15 mouse cellular contexts compared by ENCODE assay signal in genomic region chr4:153805727-153806126, GRCm38 (mm10).
DNase-seq lines count a peak whose midpoint lies in the region; ATAC-seq and TF ChIP-seq lines count a peak whose summit lies in the region.
"Had no signal": no experiment of that assay in that cellular context is flagged by ENCODE, and none has a peak within 500 bp of the region (broad histone marks: within the 10 kb centered on the region; RNA-seq: fewer than 3 reads in every experiment).

No protein-coding gene starts in this region.

- no peak overlapping the region for H3K4me3 ChIP-seq in forebrain, embryonic 12.5 days (replicated peaks)
- H3K4me3 ChIP-seq in hindbrain, embryonic 15.5 days: no peak overlapping the region
- no peak overlapping the region for H3K4me3 ChIP-seq in midbrain, embryonic 16.5 days (ENCODE audit: low read depth, low read length)
- H3K4me3 ChIP-seq: embryonic facial prominence, embryonic 12.5 days; heart, embryonic 12.5 days; megakaryocyte, embryonic 14.5 days had no signal

- H3K4me2 ChIP-seq in forebrain, embryonic 12.5 days: peak overlapping the region; percentile 50; the same call in 1 of the 2 replicates
- H3K4me2 ChIP-seq in hindbrain, embryonic 15.5 days: peak overlapping the region; percentile 31; the same call in 1 of the 2 replicates
- H3K4me2 ChIP-seq in midbrain, embryonic 16.5 days (ENCODE audit: low read length): no peak overlapping the region
- H3K4me2 ChIP-seq: heart, embryonic 12.5 days had no signal

- ATAC-seq in forebrain, embryonic 12.5 days (ENCODE audit: low FRiP score): no peak
- no peak for ATAC-seq in hindbrain, embryonic 15.5 days (ENCODE audit: low FRiP score, low read depth)
- ATAC-seq in midbrain, embryonic 16.5 days: 0 out of 2 replicates have a peak, but pooled peaks have one; percentile 12
- ATAC-seq in erythroid progenitor cell, adult 5-6 weeks (replicated peaks; ENCODE audit: low FRiP score, poor library complexity, severe bottlenecking): no peak

- WGBS in forebrain, embryonic 12.5 days: 29% methylated on average over 4 of the region's 4 CpGs
- WGBS in hindbrain, embryonic 15.5 days: 31% methylated on average over 4 of the region's 4 CpGs
- WGBS in midbrain, embryonic 16.5 days: 38% methylated on average over 4 of the region's 4 CpGs

- no peak overlapping the region for H3K9ac ChIP-seq in forebrain, embryonic 12.5 days
- H3K9ac ChIP-seq in hindbrain, embryonic 15.5 days: 0 out of 2 replicates have a peak overlapping the region, but pooled peaks have one; percentile 12
- no peak overlapping the region for H3K9ac ChIP-seq in midbrain, embryonic 16.5 days (ENCODE audit: low read depth, low read length)
- H3K9ac ChIP-seq: embryonic facial prominence, embryonic 12.5 days; heart, embryonic 12.5 days; lung, embryonic 14.5 days had no signal

- no peak for TF ChIP-seq CTCF in brain, embryonic 14.5 days (IDR thresholded peaks at IDR 0.05; ENCODE audit: borderline replicate concordance, extremely low read depth, insufficient read depth, insufficient read length)

- DNase-seq in brain, embryonic 14.5 days (ENCODE audit: low read depth): peak; percentile 29
- DNase-seq in yolk sac, embryonic 10.5 days (ENCODE audit: low spot score): no peak
- DNase-seq in adrenal gland, postnatal 10 days: no peak
- DNase-seq: cerebellum, adult 8-10 months; gastrocnemius, postnatal 14 days; liver had no signal

- TF ChIP-seq POLR2A in brain, embryonic 14.5 days (IDR thresholded peaks at IDR 0.05; ENCODE audit: borderline replicate concordance, extremely low read depth, insufficient read depth, insufficient read length, poor library complexity, severe bottlenecking): no peak

- H3K9me3 ChIP-seq in forebrain, embryonic 12.5 days: no peaks in the 10 kb centered on the region
- H3K9me3 ChIP-seq in hindbrain, embryonic 15.5 days: no peaks in the 10 kb centered on the region
- H3K9me3 ChIP-seq in midbrain, embryonic 16.5 days (replicated peaks; ENCODE audit: control insufficient read depth, low read length, poor library complexity, severe bottlenecking): no peaks in the 10 kb centered on the region
- H3K9me3 ChIP-seq: embryonic facial prominence, embryonic 12.5 days; heart, embryonic 12.5 days had no signal

- peaks cover 25% of the 10 kb centered on the region for H3K4me1 ChIP-seq in forebrain, embryonic 12.5 days
- peaks cover 22% of the 10 kb centered on the region for H3K4me1 ChIP-seq in hindbrain, embryonic 15.5 days (replicated peaks)
- H3K4me1 ChIP-seq in midbrain, embryonic 16.5 days (ENCODE audit: control insufficient read depth, insufficient read depth, low read length): peaks cover 11% of the 10 kb centered on the region
- H3K4me1 ChIP-seq: embryonic facial prominence, embryonic 12.5 days; heart, embryonic 12.5 days had no signal

- peak overlapping the region; percentile 78 for H3K27ac ChIP-seq in forebrain, embryonic 12.5 days
- peak overlapping the region; percentile 62 for H3K27ac ChIP-seq in hindbrain, embryonic 15.5 days (replicated peaks)
- peak overlapping the region; percentile 59; the same call in 1 of the 2 replicates for H3K27ac ChIP-seq in midbrain, embryonic 16.5 days (ENCODE audit: low read length)
- H3K27ac ChIP-seq: embryonic facial prominence, embryonic 12.5 days; kidney, postnatal 0 days had no signal

- H3K27me3 ChIP-seq in forebrain, embryonic 12.5 days: no peaks in the 10 kb centered on the region; the same call in 1 of the 2 replicates
- H3K27me3 ChIP-seq in hindbrain, embryonic 15.5 days: no peaks in the 10 kb centered on the region
- no peaks in the 10 kb centered on the region for H3K27me3 ChIP-seq in midbrain, embryonic 16.5 days (ENCODE audit: control insufficient read depth, insufficient read depth, low read depth, low read length)

- H3K36me3 ChIP-seq in forebrain, embryonic 12.5 days (replicated peaks): no peaks in the 10 kb centered on the region
- no peaks in the 10 kb centered on the region for H3K36me3 ChIP-seq in hindbrain, embryonic 15.5 days
- H3K36me3 ChIP-seq in midbrain, embryonic 16.5 days (ENCODE audit: control insufficient read depth, insufficient read depth, low read length): no peaks in the 10 kb centered on the region
- H3K36me3 ChIP-seq: embryonic facial prominence, embryonic 12.5 days; heart, embryonic 12.5 days had no signal
